Mouse (Mus musculus): Measurements from ENCODE around the gene Mrln. TPM values are rescaled to one million over a fixed set of nuclear protein-coding genes. Genes with fewer than 3 reads are reported as not detected.
A peak's percentile ranks its signal among the peaks of the same experiment; 100 is the strongest.

Gene Mrln
- polyA plus RNA-seq, 1 experiment from 2014 or later, result 0.82 TPM

- Histone ChIP-seq H3K4me3 (ENCODE audit: low read depth, low read length) (no peak overlapping the region), H3K4me2 (ENCODE audit: low read depth, low read length) (no peak overlapping the region), H3K4me1 (ENCODE audit: control insufficient read depth, insufficient read depth, low read length) (peaks cover 10% of the 10 kb centered on the region; the same call in 1 of the 2 replicates), H3K27me3 (ENCODE audit: control insufficient read depth, insufficient read depth, low read length) (no peaks in the 10 kb centered on the region), H3K27ac (ENCODE audit: low read depth, low read length) (no peak overlapping the region), H3K36me3 (ENCODE audit: control insufficient read depth, insufficient read depth, low read length) (no peaks in the 10 kb centered on the region), H3K9me3 (ENCODE audit: control insufficient read depth, low read length) (no peaks in the 10 kb centered on the region), H3K9ac (replicated peaks; ENCODE audit: low read depth, low read length) (no peak overlapping the region)
- ATAC-seq (ENCODE audit: low read depth), result no peak
- 79% methylated on average over 11 of the region's 11 CpGs for WGBS
Measured at GRCm38 (mm10) chr10:70167625-70168024, 36.8 kb upstream of the Mrln start.

GRCm38 (mm10) chr10:70168396-70168795 is 36.1 kb upstream of the Mrln start:
- H3K4me2 ChIP-seq (ENCODE audit: low read depth, low read length), result no peak overlapping the region
- peaks cover 10% of the 10 kb centered on the region; the same call in 1 of the 2 replicates for H3K4me1 ChIP-seq (ENCODE audit: control insufficient read depth, insufficient read depth, low read length)
- no peaks in the 10 kb centered on the region for H3K9me3 ChIP-seq (ENCODE audit: control insufficient read depth, low read length)
- H3K36me3 ChIP-seq (ENCODE audit: control insufficient read depth, insufficient read depth, low read length), result no peaks in the 10 kb centered on the region
- no peak overlapping the region for H3K27ac ChIP-seq (ENCODE audit: low read depth, low read length)
- no peak overlapping the region for H3K9ac ChIP-seq (replicated peaks; ENCODE audit: low read depth, low read length)
- H3K4me3 ChIP-seq (ENCODE audit: low read depth, low read length), result no peak overlapping the region
- no peak for ATAC-seq (ENCODE audit: low read depth)
- H3K27me3 ChIP-seq (ENCODE audit: control insufficient read depth, insufficient read depth, low read length), result no peaks in the 10 kb centered on the region
- 89% methylated on average over 13 of the region's 13 CpGs for WGBS

DNA sequence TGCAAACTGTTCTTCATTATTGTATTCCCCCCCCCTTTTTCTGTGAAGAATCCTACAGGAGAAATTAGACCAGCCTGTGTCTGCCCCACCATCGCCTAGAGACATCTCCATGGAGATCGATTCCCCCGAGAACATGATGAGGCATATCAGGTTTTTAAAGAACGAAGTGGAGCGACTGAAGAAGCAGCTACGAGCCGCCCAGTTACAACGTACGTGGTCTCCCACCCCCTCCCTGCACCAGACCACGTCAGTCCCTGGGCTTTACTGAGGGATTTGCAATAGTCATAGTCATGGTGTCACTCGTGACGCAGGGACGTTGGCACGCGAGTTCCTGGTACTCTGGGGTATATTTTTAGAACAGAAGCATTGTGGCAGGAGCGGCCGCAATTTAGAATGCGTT is 35.4 kb upstream of the Mrln start:
- peaks cover 6% of the 10 kb centered on the region; the same call in 1 of the 2 replicates for H3K4me1 ChIP-seq (ENCODE audit: control insufficient read depth, insufficient read depth, low read length)
- no peak overlapping the region for H3K4me2 ChIP-seq (ENCODE audit: low read depth, low read length)
- no peaks in the 10 kb centered on the region for H3K27me3 ChIP-seq (ENCODE audit: control insufficient read depth, insufficient read depth, low read length)
- H3K27ac ChIP-seq (ENCODE audit: low read depth, low read length), result 0 out of 2 replicates have a peak overlapping the region, but pooled peaks have one; percentile 22
- H3K9ac ChIP-seq (replicated peaks; ENCODE audit: low read depth, low read length), result no peak overlapping the region
- no peaks in the 10 kb centered on the region for H3K9me3 ChIP-seq (ENCODE audit: control insufficient read depth, low read length)
- H3K4me3 ChIP-seq (ENCODE audit: low read depth, low read length), result no peak overlapping the region
- ATAC-seq (ENCODE audit: low read depth), result peak; percentile 55
- 64% methylated on average over 18 of the region's 18 CpGs for WGBS
- no peaks in the 10 kb centered on the region for H3K36me3 ChIP-seq (ENCODE audit: control insufficient read depth, insufficient read depth, low read length)

DNA sequence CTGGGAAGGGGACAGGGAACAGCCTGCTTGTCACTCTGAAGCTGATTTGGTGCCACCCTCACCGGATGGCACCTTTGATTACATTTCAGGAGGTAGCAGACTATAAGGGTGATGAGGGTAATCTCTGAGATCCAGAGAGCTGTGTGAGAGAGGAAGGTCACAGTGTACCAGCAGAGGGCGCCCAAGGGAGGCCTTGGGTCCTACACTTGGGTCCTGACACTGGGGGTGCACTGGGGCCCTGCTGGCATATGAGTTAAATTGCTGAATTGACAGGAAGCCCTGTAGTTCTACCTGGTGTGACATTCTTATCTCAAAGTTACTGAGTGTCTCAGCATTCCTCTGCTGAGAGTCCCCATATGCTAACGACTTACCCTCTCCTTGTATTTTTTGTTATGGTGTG is 31.1 kb upstream of the Mrln start:
- no peak for ATAC-seq (ENCODE audit: low read depth)
- H3K9me3 ChIP-seq (ENCODE audit: control insufficient read depth, low read length), result no peaks in the 10 kb centered on the region
- peaks cover 6% of the 10 kb centered on the region; the same call in 1 of the 2 replicates for H3K4me1 ChIP-seq (ENCODE audit: control insufficient read depth, insufficient read depth, low read length)
- H3K27me3 ChIP-seq (ENCODE audit: control insufficient read depth, insufficient read depth, low read length), result no peaks in the 10 kb centered on the region
- no peak overlapping the region for H3K4me3 ChIP-seq (ENCODE audit: low read depth, low read length)
- H3K9ac ChIP-seq (replicated peaks; ENCODE audit: low read depth, low read length), result no peak overlapping the region
- WGBS, result 57% methylated on average over 3 of the region's 3 CpGs
- H3K27ac ChIP-seq (ENCODE audit: low read depth, low read length), result no peak overlapping the region
- H3K4me2 ChIP-seq (ENCODE audit: low read depth, low read length), result no peak overlapping the region
- H3K36me3 ChIP-seq (ENCODE audit: control insufficient read depth, insufficient read depth, low read length), result peaks cover 4% of the 10 kb centered on the region; the same call in 1 of the 2 replicates

GRCm38 (mm10) chr10:70174494-70175190 is 29.8 kb upstream of the Mrln start:
- 80% methylated on average over 16 of the region's 16 CpGs for WGBS
- H3K9ac ChIP-seq (replicated peaks; ENCODE audit: low read depth, low read length), result no peak overlapping the region
- ATAC-seq (ENCODE audit: low read depth), result no peak
- H3K4me1 ChIP-seq (ENCODE audit: control insufficient read depth, insufficient read depth, low read length), result no peaks in the 10 kb centered on the region
- H3K4me3 ChIP-seq (ENCODE audit: low read depth, low read length), result no peak overlapping the region
- no peaks in the 10 kb centered on the region for H3K27me3 ChIP-seq (ENCODE audit: control insufficient read depth, insufficient read depth, low read length)
- H3K4me2 ChIP-seq (ENCODE audit: low read depth, low read length), result no peak overlapping the region
- H3K27ac ChIP-seq (ENCODE audit: low read depth, low read length), result no peak overlapping the region
- peaks cover 4% of the 10 kb centered on the region; the same call in 1 of the 2 replicates for H3K36me3 ChIP-seq (ENCODE audit: control insufficient read depth, insufficient read depth, low read length)
- H3K9me3 ChIP-seq (ENCODE audit: control insufficient read depth, low read length), result no peaks in the 10 kb centered on the region

DNA sequence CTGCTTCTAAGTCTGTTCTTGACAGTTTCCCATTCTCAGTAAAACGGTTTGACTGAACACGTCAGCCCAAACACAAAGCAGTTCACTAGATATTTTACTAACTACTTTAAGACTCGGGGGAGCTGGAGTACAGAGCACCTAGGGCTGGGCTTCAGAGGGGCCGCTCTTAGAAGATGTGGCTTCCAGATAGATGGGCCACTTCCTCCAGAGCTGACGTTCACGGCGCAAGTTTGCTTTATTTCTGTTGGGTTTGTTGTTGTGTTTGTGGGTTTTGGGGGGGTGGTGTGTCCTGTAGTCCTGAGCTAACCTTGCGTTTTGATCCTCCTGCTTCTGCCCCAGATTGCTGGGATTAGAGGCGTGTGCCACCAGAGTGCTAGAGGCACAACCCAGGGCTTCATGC is 23.7 kb upstream of the Mrln start:
- Histone ChIP-seq H3K36me3 (ENCODE audit: control insufficient read depth, insufficient read depth, low read length) (peaks cover 4% of the 10 kb centered on the region; the same call in 1 of the 2 replicates), H3K27me3 (ENCODE audit: control insufficient read depth, insufficient read depth, low read length) (no peaks in the 10 kb centered on the region), H3K4me3 (ENCODE audit: low read depth, low read length) (no peak overlapping the region), H3K9me3 (ENCODE audit: control insufficient read depth, low read length) (no peaks in the 10 kb centered on the region), H3K27ac (ENCODE audit: low read depth, low read length) (no peak overlapping the region), H3K4me2 (ENCODE audit: low read depth, low read length) (no peak overlapping the region), H3K9ac (replicated peaks; ENCODE audit: low read depth, low read length) (no peak overlapping the region), H3K4me1 (ENCODE audit: control insufficient read depth, insufficient read depth, low read length) (peaks cover 2% of the 10 kb centered on the region; the same call in 1 of the 2 replicates)
- no peak for ATAC-seq (ENCODE audit: low read depth)
- 94% methylated on average over 9 of the region's 9 CpGs for WGBS

DNA sequence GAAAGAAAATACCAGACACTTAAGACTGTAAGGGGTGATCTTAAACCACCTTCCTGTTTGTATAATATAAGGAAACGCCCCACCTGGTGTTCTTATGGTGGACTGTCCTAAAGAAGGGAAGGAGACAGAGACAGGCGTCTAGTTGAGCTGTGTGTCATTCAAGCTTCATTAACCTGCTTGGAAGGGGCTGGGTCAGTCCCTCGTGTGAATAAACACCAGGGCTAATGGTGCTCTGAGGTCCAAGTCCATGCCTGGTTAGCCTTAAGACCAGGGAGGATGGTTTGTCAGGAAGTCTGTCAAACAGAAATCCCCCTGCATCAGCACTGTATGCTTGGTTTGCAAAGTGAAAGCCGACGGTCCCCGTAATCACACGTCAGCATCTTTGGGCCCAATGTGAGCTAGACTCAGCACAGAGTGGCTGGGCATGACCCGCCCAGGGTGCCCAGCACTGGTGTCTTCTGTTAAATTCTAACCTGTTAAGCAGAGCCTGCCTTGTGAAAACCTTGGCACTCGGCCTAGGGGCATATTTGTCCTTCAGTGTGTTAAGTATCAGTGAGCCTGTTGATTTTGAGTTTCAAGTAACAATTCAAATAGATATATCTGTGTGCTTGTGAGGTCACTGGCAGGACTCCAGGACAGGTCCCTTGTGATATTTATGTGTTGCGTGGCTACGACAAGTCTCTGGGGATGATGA is 23.0 kb upstream of the Mrln start:
- no peak for ATAC-seq (ENCODE audit: low read depth)
- Histone ChIP-seq H3K9ac (replicated peaks; ENCODE audit: low read depth, low read length) (no peak overlapping the region), H3K9me3 (ENCODE audit: control insufficient read depth, low read length) (no peaks in the 10 kb centered on the region), H3K4me1 (ENCODE audit: control insufficient read depth, insufficient read depth, low read length) (peaks cover 2% of the 10 kb centered on the region; the same call in 1 of the 2 replicates), H3K4me3 (ENCODE audit: low read depth, low read length) (no peak overlapping the region), H3K27me3 (ENCODE audit: control insufficient read depth, insufficient read depth, low read length) (no peaks in the 10 kb centered on the region), H3K27ac (ENCODE audit: low read depth, low read length) (no peak overlapping the region), H3K4me2 (ENCODE audit: low read depth, low read length) (no peak overlapping the region), H3K36me3 (ENCODE audit: control insufficient read depth, insufficient read depth, low read length) (peaks cover 4% of the 10 kb centered on the region; the same call in 1 of the 2 replicates)
- 85% methylated on average over 11 of the region's 11 CpGs for WGBS

GRCm38 (mm10) chr10:70183210-70184080 is 21.0 kb upstream of the Mrln start:
- Histone ChIP-seq H3K27me3 (ENCODE audit: control insufficient read depth, insufficient read depth, low read length) (no peaks in the 10 kb centered on the region), H3K9me3 (ENCODE audit: control insufficient read depth, low read length) (no peaks in the 10 kb centered on the region), H3K4me3 (ENCODE audit: low read depth, low read length) (no peak overlapping the region), H3K36me3 (ENCODE audit: control insufficient read depth, insufficient read depth, low read length) (peaks cover 3% of the 10 kb centered on the region), H3K4me1 (ENCODE audit: control insufficient read depth, insufficient read depth, low read length) (peaks cover 2% of the 10 kb centered on the region; the same call in 1 of the 2 replicates), H3K27ac (ENCODE audit: low read depth, low read length) (no peak overlapping the region; the same call in 1 of the 2 replicates), H3K9ac (replicated peaks; ENCODE audit: low read depth, low read length) (no peak overlapping the region), H3K4me2 (ENCODE audit: low read depth, low read length) (no peak overlapping the region)
- 63% methylated on average over 15 of the region's 15 CpGs for WGBS
- ATAC-seq (ENCODE audit: low read depth), result no peak; the same call in 1 of the 2 replicates

Measured in neural tube, embryonic 14.5 days (tissue).